Mouse (Mus musculus): ENCODE data around the gene Adgrv1. TPM values are rescaled to one million over a fixed set of nuclear protein-coding genes. Genes with fewer than 3 reads are reported as not detected.

Gene Adgrv1
- polyA plus RNA-seq, 1 experiment from 2014 or later, result 41.9 TPM

DNA sequence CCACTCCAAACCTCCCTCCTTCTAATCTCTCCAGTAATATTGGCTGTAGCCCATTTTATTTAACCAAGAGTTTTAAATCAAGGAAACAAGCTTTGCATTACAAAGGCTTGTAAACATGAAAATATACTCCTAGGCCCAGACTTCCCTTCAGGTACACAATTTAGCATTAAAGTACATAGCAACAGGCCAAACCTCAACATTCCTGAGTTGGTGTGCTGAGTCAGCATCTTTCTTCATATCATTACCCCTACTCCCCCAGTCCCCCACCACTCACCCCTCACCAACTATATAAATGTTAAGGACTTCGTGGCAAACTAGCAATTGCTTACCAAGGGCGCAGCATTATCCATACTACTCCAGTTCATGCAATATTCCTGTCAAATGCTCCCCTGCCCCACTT lies 510.7 kb downstream of the Adgrv1 start:
- no peaks in the 10 kb centered on the region for H3K36me3 ChIP-seq (ENCODE audit: control insufficient read depth, insufficient read depth, low read length)
- WGBS, result 89% methylated on average over 2 of the region's 2 CpGs
- no peak for ATAC-seq (replicated peaks; ENCODE audit: low FRiP score)
- no peak overlapping the region for H3K4me2 ChIP-seq (ENCODE audit: low read depth, low read length, severe bottlenecking)
- no peaks in the 10 kb centered on the region for H3K27me3 ChIP-seq (ENCODE audit: control insufficient read depth, insufficient read depth, low read length)
- H3K27ac ChIP-seq (ENCODE audit: low read depth, low read length), result no peak overlapping the region
- H3K9ac ChIP-seq (ENCODE audit: low read length), result no peak overlapping the region
- no peak overlapping the region for H3K4me3 ChIP-seq (ENCODE audit: low read depth, low read length)
- no peaks in the 10 kb centered on the region for H3K9me3 ChIP-seq (ENCODE audit: control insufficient read depth, low read length)
- no peaks in the 10 kb centered on the region for H3K4me1 ChIP-seq (replicated peaks; ENCODE audit: control insufficient read depth, insufficient read depth, low read length)
- DNase-seq (ENCODE audit: low spot score), result no peak

GRCm38 (mm10) chr13:81110479-81110878 lies 522.5 kb downstream of the Adgrv1 start:
- Histone ChIP-seq H3K4me3 (ENCODE audit: low read depth, low read length) (no peak overlapping the region), H3K4me1 (replicated peaks; ENCODE audit: control insufficient read depth, insufficient read depth, low read length) (no peaks in the 10 kb centered on the region), H3K36me3 (ENCODE audit: control insufficient read depth, insufficient read depth, low read length) (no peaks in the 10 kb centered on the region), H3K27me3 (ENCODE audit: control insufficient read depth, insufficient read depth, low read length) (no peaks in the 10 kb centered on the region), H3K9me3 (ENCODE audit: control insufficient read depth, low read length) (no peaks in the 10 kb centered on the region), H3K27ac (ENCODE audit: low read depth, low read length) (no peak overlapping the region), H3K4me2 (ENCODE audit: low read depth, low read length, severe bottlenecking) (no peak overlapping the region), H3K9ac (ENCODE audit: low read length) (no peak overlapping the region)
- DNase-seq (ENCODE audit: low spot score) (no peak), ATAC-seq (replicated peaks; ENCODE audit: low FRiP score) (no peak)
- WGBS, result 95% methylated on average over 4 of the region's 4 CpGs

- Histone ChIP-seq H3K27me3 (ENCODE audit: control insufficient read depth, insufficient read depth, low read length) (no peaks in the 10 kb centered on the region), H3K4me3 (ENCODE audit: low read depth, low read length) (no peak overlapping the region), H3K36me3 (ENCODE audit: control insufficient read depth, insufficient read depth, low read length) (no peaks in the 10 kb centered on the region), H3K4me2 (ENCODE audit: low read depth, low read length, severe bottlenecking) (no peak overlapping the region), H3K4me1 (replicated peaks; ENCODE audit: control insufficient read depth, insufficient read depth, low read length) (no peaks in the 10 kb centered on the region), H3K9me3 (ENCODE audit: control insufficient read depth, low read length) (no peaks in the 10 kb centered on the region), H3K9ac (ENCODE audit: low read length) (no peak overlapping the region), H3K27ac (ENCODE audit: low read depth, low read length) (no peak overlapping the region)
- no peak for ATAC-seq (replicated peaks; ENCODE audit: low FRiP score)
- no peak for DNase-seq (ENCODE audit: low spot score)
- 90% methylated on average over 6 of the region's 6 CpGs for WGBS
Observed at GRCm38 (mm10) chr13:81109676-81110075, 523.3 kb downstream of the Adgrv1 start.

DNA sequence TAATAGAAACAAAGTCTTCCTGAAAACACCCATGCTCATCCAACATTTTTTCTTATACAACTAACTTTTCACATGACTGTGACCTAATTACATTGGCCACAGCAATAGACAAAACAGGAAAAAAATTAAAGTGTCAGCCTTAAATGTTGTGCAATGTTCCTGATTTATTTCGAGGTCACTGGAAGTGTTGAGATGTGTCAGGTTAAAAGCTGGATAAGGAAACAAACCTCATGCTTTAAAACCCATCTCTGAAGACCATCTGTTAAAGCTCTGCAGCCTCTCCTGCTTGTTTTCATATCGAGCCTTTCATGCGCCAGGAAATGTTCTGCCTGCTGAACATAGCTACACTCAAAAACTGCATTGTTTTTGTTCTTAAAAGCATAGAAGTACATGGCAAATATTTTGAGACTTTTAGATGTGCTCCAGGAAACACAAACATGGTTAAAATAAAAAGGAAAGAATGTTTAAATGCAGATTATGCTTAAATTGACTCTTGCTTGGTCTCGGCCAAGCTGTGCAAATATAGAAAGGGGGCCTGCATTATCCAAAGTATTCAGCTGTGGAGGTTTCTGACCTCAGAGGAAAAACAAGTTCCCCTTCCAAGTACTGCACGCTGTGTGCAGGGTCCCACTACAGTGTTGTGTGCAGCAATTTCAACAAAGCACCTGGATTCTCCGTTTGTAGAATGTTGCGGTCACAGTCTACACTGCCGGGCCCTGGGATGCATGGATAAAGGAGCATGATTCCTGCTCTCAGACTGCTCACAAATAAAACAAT lies 524.2 kb downstream of the Adgrv1 start:
- H3K4me1 ChIP-seq (replicated peaks; ENCODE audit: control insufficient read depth, insufficient read depth, low read length), result no peaks in the 10 kb centered on the region
- no peak overlapping the region for H3K9ac ChIP-seq (ENCODE audit: low read length)
- no peaks in the 10 kb centered on the region for H3K9me3 ChIP-seq (ENCODE audit: control insufficient read depth, low read length)
- no peak overlapping the region for H3K4me2 ChIP-seq (ENCODE audit: low read depth, low read length, severe bottlenecking)
- H3K4me3 ChIP-seq (ENCODE audit: low read depth, low read length), result no peak overlapping the region
- no peak overlapping the region for H3K27ac ChIP-seq (ENCODE audit: low read depth, low read length)
- H3K27me3 ChIP-seq (ENCODE audit: control insufficient read depth, insufficient read depth, low read length), result no peaks in the 10 kb centered on the region
- no peak for ATAC-seq (replicated peaks; ENCODE audit: low FRiP score)
- DNase-seq (ENCODE audit: low spot score), result no peak
- WGBS, result 77% methylated on average over 8 of the region's 8 CpGs
- H3K36me3 ChIP-seq (ENCODE audit: control insufficient read depth, insufficient read depth, low read length), result no peaks in the 10 kb centered on the region

- Histone ChIP-seq H3K36me3 (ENCODE audit: control insufficient read depth, insufficient read depth, low read length) (no peaks in the 10 kb centered on the region), H3K4me1 (replicated peaks; ENCODE audit: control insufficient read depth, insufficient read depth, low read length) (no peaks in the 10 kb centered on the region), H3K27ac (ENCODE audit: low read depth, low read length) (no peak overlapping the region), H3K9ac (ENCODE audit: low read length) (no peak overlapping the region), H3K4me2 (ENCODE audit: low read depth, low read length, severe bottlenecking) (no peak overlapping the region), H3K4me3 (ENCODE audit: low read depth, low read length) (no peak overlapping the region), H3K27me3 (ENCODE audit: control insufficient read depth, insufficient read depth, low read length) (no peaks in the 10 kb centered on the region), H3K9me3 (ENCODE audit: control insufficient read depth, low read length) (no peaks in the 10 kb centered on the region)
- no peak for ATAC-seq (replicated peaks; ENCODE audit: low FRiP score)
- WGBS, result 73% methylated on average over 5 of the region's 5 CpGs
- no peak for DNase-seq (ENCODE audit: low spot score)
Observed at GRCm38 (mm10) chr13:81107436-81107835, 525.5 kb downstream of the Adgrv1 start.

GRCm38 (mm10) chr13:81103794-81104193 lies 529.2 kb downstream of the Adgrv1 start:
- H3K36me3 ChIP-seq (ENCODE audit: control insufficient read depth, insufficient read depth, low read length), result no peaks in the 10 kb centered on the region
- H3K9me3 ChIP-seq (ENCODE audit: control insufficient read depth, low read length), result no peaks in the 10 kb centered on the region
- ATAC-seq (replicated peaks; ENCODE audit: low FRiP score), result no peak
- no peak overlapping the region for H3K4me2 ChIP-seq (ENCODE audit: low read depth, low read length, severe bottlenecking)
- no peaks in the 10 kb centered on the region for H3K27me3 ChIP-seq (ENCODE audit: control insufficient read depth, insufficient read depth, low read length)
- no peak overlapping the region for H3K27ac ChIP-seq (ENCODE audit: low read depth, low read length)
- WGBS, result 78% methylated on average over 4 of the region's 4 CpGs
- no peak for DNase-seq (ENCODE audit: low spot score)
- H3K4me3 ChIP-seq (ENCODE audit: low read depth, low read length), result no peak overlapping the region
- no peak overlapping the region for H3K9ac ChIP-seq (ENCODE audit: low read length)
- H3K4me1 ChIP-seq (replicated peaks; ENCODE audit: control insufficient read depth, insufficient read depth, low read length), result no peaks in the 10 kb centered on the region

GRCm38 (mm10) chr13:81096424-81096823 lies 536.5 kb downstream of the Adgrv1 start:
- Histone ChIP-seq H3K27ac (ENCODE audit: low read depth, low read length) (no peak overlapping the region), H3K4me2 (ENCODE audit: low read depth, low read length, severe bottlenecking) (no peak overlapping the region), H3K4me1 (replicated peaks; ENCODE audit: control insufficient read depth, insufficient read depth, low read length) (no peaks in the 10 kb centered on the region), H3K4me3 (ENCODE audit: low read depth, low read length) (no peak overlapping the region), H3K9me3 (ENCODE audit: control insufficient read depth, low read length) (no peaks in the 10 kb centered on the region), H3K36me3 (ENCODE audit: control insufficient read depth, insufficient read depth, low read length) (no peaks in the 10 kb centered on the region), H3K9ac (ENCODE audit: low read length) (no peak overlapping the region), H3K27me3 (ENCODE audit: control insufficient read depth, insufficient read depth, low read length) (no peaks in the 10 kb centered on the region)
- ATAC-seq (replicated peaks; ENCODE audit: low FRiP score) (no peak), DNase-seq (ENCODE audit: low spot score) (no peak)
- WGBS, result 92% methylated on average over 2 of the region's 2 CpGs

GRCm38 (mm10) chr13:81094513-81094912 lies 538.4 kb downstream of the Adgrv1 start:
- 89% methylated on average over 6 of the region's 6 CpGs for WGBS
- Histone ChIP-seq H3K4me3 (ENCODE audit: low read depth, low read length) (no peak overlapping the region), H3K9ac (ENCODE audit: low read length) (no peak overlapping the region), H3K27me3 (ENCODE audit: control insufficient read depth, insufficient read depth, low read length) (no peaks in the 10 kb centered on the region), H3K9me3 (ENCODE audit: control insufficient read depth, low read length) (no peaks in the 10 kb centered on the region), H3K4me1 (replicated peaks; ENCODE audit: control insufficient read depth, insufficient read depth, low read length) (no peaks in the 10 kb centered on the region), H3K4me2 (ENCODE audit: low read depth, low read length, severe bottlenecking) (no peak overlapping the region), H3K36me3 (ENCODE audit: control insufficient read depth, insufficient read depth, low read length) (no peaks in the 10 kb centered on the region), H3K27ac (ENCODE audit: low read depth, low read length) (no peak overlapping the region)
- DNase-seq (ENCODE audit: low spot score), result no peak
- ATAC-seq (replicated peaks; ENCODE audit: low FRiP score), result no peak
